Mouse (Mus musculus): ENCODE measurements at regions not wholly inside any gene's neighbourhood (a gene's known extent, or its start where the extent isn't known, plus 50 kb on each side); places are given as distances from the start of the nearest gene placed in this dataset.

GRCm38 (mm10) chr10:66911261-66911911 lies 184.5 kb upstream of the Jmjd1c start:
- H3K27ac ChIP-seq (ENCODE audit: low read depth, low read length): no peak overlapping the region
- H3K36me3 ChIP-seq (ENCODE audit: control insufficient read depth, insufficient read depth, low read length): no peaks in the 10 kb centered on the region
- no peaks in the 10 kb centered on the region for H3K9me3 ChIP-seq (ENCODE audit: control insufficient read depth, low read length)
- H3K4me3 ChIP-seq (ENCODE audit: low read depth, low read length): no peak overlapping the region
- ATAC-seq (ENCODE audit: low FRiP score): no peak
- peaks cover 8% of the 10 kb centered on the region for H3K4me1 ChIP-seq (replicated peaks; ENCODE audit: control insufficient read depth, insufficient read depth, low read length)
- no peak overlapping the region for H3K4me2 ChIP-seq (replicated peaks; ENCODE audit: low read depth, low read length)
- no peaks in the 10 kb centered on the region for H3K27me3 ChIP-seq (ENCODE audit: control insufficient read depth, insufficient read depth, low read length)
- 0 out of 2 replicates have a peak overlapping the region, but pooled peaks have one; percentile 27 for H3K9ac ChIP-seq (ENCODE audit: low read depth, low read length)
- no peak for DNase-seq (ENCODE audit: low spot score)
- WGBS: 65% methylated on average over 10 of the region's 10 CpGs

- H3K27me3 ChIP-seq (ENCODE audit: control insufficient read depth, insufficient read depth, low read length): no peaks in the 10 kb centered on the region
- no peaks in the 10 kb centered on the region for H3K9me3 ChIP-seq (ENCODE audit: control insufficient read depth, low read length)
- 90% methylated on average over 4 of the region's 4 CpGs for WGBS
- H3K9ac ChIP-seq (ENCODE audit: low read depth, low read length): no peak overlapping the region
- peaks cover 8% of the 10 kb centered on the region for H3K4me1 ChIP-seq (replicated peaks; ENCODE audit: control insufficient read depth, insufficient read depth, low read length)
- H3K4me2 ChIP-seq (replicated peaks; ENCODE audit: low read depth, low read length): no peak overlapping the region
- no peaks in the 10 kb centered on the region for H3K36me3 ChIP-seq (ENCODE audit: control insufficient read depth, insufficient read depth, low read length)
- ATAC-seq (ENCODE audit: low FRiP score): no peak
- DNase-seq (ENCODE audit: low spot score): no peak
- H3K4me3 ChIP-seq (ENCODE audit: low read depth, low read length): no peak overlapping the region
- no peak overlapping the region for H3K27ac ChIP-seq (ENCODE audit: low read depth, low read length)
These were observed 183.5 kb upstream of the Jmjd1c start for GRCm38 (mm10) chr10:66912440-66912839.

- no peak overlapping the region for H3K27ac ChIP-seq (ENCODE audit: low read depth, low read length)
- no peak overlapping the region for H3K4me2 ChIP-seq (replicated peaks; ENCODE audit: low read depth, low read length)
- no peaks in the 10 kb centered on the region for H3K36me3 ChIP-seq (ENCODE audit: control insufficient read depth, insufficient read depth, low read length)
- H3K4me3 ChIP-seq (ENCODE audit: low read depth, low read length): no peak overlapping the region
- no peaks in the 10 kb centered on the region for H3K9me3 ChIP-seq (ENCODE audit: control insufficient read depth, low read length)
- no peak for DNase-seq (ENCODE audit: low spot score)
- WGBS: 71% methylated on average over 14 of the region's 14 CpGs
- H3K4me1 ChIP-seq (replicated peaks; ENCODE audit: control insufficient read depth, insufficient read depth, low read length): peaks cover 8% of the 10 kb centered on the region
- H3K27me3 ChIP-seq (ENCODE audit: control insufficient read depth, insufficient read depth, low read length): no peaks in the 10 kb centered on the region
- ATAC-seq (ENCODE audit: low FRiP score): no peak
- no peak overlapping the region for H3K9ac ChIP-seq (ENCODE audit: low read depth, low read length)
These were observed 182.7 kb upstream of the Jmjd1c start for GRCm38 (mm10) chr10:66913187-66913586.

GRCm38 (mm10) chr10:66913627-66914026 lies 182.3 kb upstream of the Jmjd1c start:
- peak; percentile 82 for DNase-seq (ENCODE audit: low spot score)
- Histone ChIP-seq H3K27me3 (ENCODE audit: control insufficient read depth, insufficient read depth, low read length) (no peaks in the 10 kb centered on the region), H3K9ac (ENCODE audit: low read depth, low read length) (no peak overlapping the region), H3K27ac (ENCODE audit: low read depth, low read length) (no peak overlapping the region), H3K36me3 (ENCODE audit: control insufficient read depth, insufficient read depth, low read length) (no peaks in the 10 kb centered on the region), H3K4me1 (replicated peaks; ENCODE audit: control insufficient read depth, insufficient read depth, low read length) (peaks cover 8% of the 10 kb centered on the region), H3K4me3 (ENCODE audit: low read depth, low read length) (no peak overlapping the region), H3K4me2 (replicated peaks; ENCODE audit: low read depth, low read length) (no peak overlapping the region), H3K9me3 (ENCODE audit: control insufficient read depth, low read length) (no peaks in the 10 kb centered on the region)
- WGBS: 39% methylated on average over 7 of the region's 8 CpGs
- peak; percentile 80 for ATAC-seq (ENCODE audit: low FRiP score)

GRCm38 (mm10) chr10:66914288-66914975 lies 181.5 kb upstream of the Jmjd1c start:
- Histone ChIP-seq H3K27ac (ENCODE audit: low read depth, low read length) (peak overlapping the region; percentile 27; the same call in 1 of the 2 replicates), H3K4me3 (ENCODE audit: low read depth, low read length) (no peak overlapping the region)
- peak; percentile 63 for ATAC-seq (ENCODE audit: low FRiP score)

GRCm38 (mm10) chr10:66915801-66916200 lies 180.1 kb upstream of the Jmjd1c start:
- no peak for ATAC-seq (ENCODE audit: low FRiP score)
- Histone ChIP-seq H3K4me1 (replicated peaks; ENCODE audit: control insufficient read depth, insufficient read depth, low read length) (peaks cover 8% of the 10 kb centered on the region), H3K27ac (ENCODE audit: low read depth, low read length) (no peak overlapping the region)

More at GRCm38 (mm10) chr10:66914288-66914975, 181.5 kb upstream of the Jmjd1c start:
- H3K9me3 ChIP-seq (ENCODE audit: control insufficient read depth, low read length): no peaks in the 10 kb centered on the region
- H3K27me3 ChIP-seq (ENCODE audit: control insufficient read depth, insufficient read depth, low read length): no peaks in the 10 kb centered on the region
- DNase-seq (ENCODE audit: low spot score): peak; percentile 64
- no peak overlapping the region for H3K9ac ChIP-seq (ENCODE audit: low read depth, low read length)
- no peak overlapping the region for H3K4me2 ChIP-seq (replicated peaks; ENCODE audit: low read depth, low read length)
- no peaks in the 10 kb centered on the region for H3K36me3 ChIP-seq (ENCODE audit: control insufficient read depth, insufficient read depth, low read length)
- WGBS: 29% methylated on average over 12 of the region's 12 CpGs
- peaks cover 8% of the 10 kb centered on the region for H3K4me1 ChIP-seq (replicated peaks; ENCODE audit: control insufficient read depth, insufficient read depth, low read length)

GRCm38 (mm10) chr10:66917725-66918124 lies 178.2 kb upstream of the Jmjd1c start:
- Histone ChIP-seq H3K36me3 (ENCODE audit: control insufficient read depth, insufficient read depth, low read length) (no peaks in the 10 kb centered on the region), H3K4me2 (replicated peaks; ENCODE audit: low read depth, low read length) (no peak overlapping the region), H3K4me3 (ENCODE audit: low read depth, low read length) (no peak overlapping the region), H3K9ac (ENCODE audit: low read depth, low read length) (no peak overlapping the region), H3K9me3 (ENCODE audit: control insufficient read depth, low read length) (no peaks in the 10 kb centered on the region), H3K27me3 (ENCODE audit: control insufficient read depth, insufficient read depth, low read length) (no peaks in the 10 kb centered on the region), H3K27ac (ENCODE audit: low read depth, low read length) (no peak overlapping the region), H3K4me1 (replicated peaks; ENCODE audit: control insufficient read depth, insufficient read depth, low read length) (peaks cover 14% of the 10 kb centered on the region)
- 79% methylated on average over 2 of the region's 2 CpGs for WGBS
- DNase-seq (ENCODE audit: low spot score): no peak
- no peak for ATAC-seq (ENCODE audit: low FRiP score)

More at GRCm38 (mm10) chr10:66915801-66916200, 180.1 kb upstream of the Jmjd1c start:
- Histone ChIP-seq H3K36me3 (ENCODE audit: control insufficient read depth, insufficient read depth, low read length) (no peaks in the 10 kb centered on the region), H3K4me2 (replicated peaks; ENCODE audit: low read depth, low read length) (no peak overlapping the region), H3K4me3 (ENCODE audit: low read depth, low read length) (no peak overlapping the region), H3K27me3 (ENCODE audit: control insufficient read depth, insufficient read depth, low read length) (no peaks in the 10 kb centered on the region), H3K9me3 (ENCODE audit: control insufficient read depth, low read length) (no peaks in the 10 kb centered on the region), H3K9ac (ENCODE audit: low read depth, low read length) (no peak overlapping the region)
- DNase-seq (ENCODE audit: low spot score): no peak
- WGBS: 81% methylated on average over 10 of the region's 10 CpGs

- no peak for DNase-seq (ENCODE audit: low spot score)
- no peak for ATAC-seq (ENCODE audit: low FRiP score)
- WGBS: 68% methylated on average over 2 of the region's 2 CpGs
- H3K27ac ChIP-seq (ENCODE audit: low read depth, low read length): no peak overlapping the region
- H3K36me3 ChIP-seq (ENCODE audit: control insufficient read depth, insufficient read depth, low read length): no peaks in the 10 kb centered on the region
- no peak overlapping the region for H3K9ac ChIP-seq (ENCODE audit: low read depth, low read length)
- no peak overlapping the region for H3K4me2 ChIP-seq (replicated peaks; ENCODE audit: low read depth, low read length)
- peaks cover 14% of the 10 kb centered on the region for H3K4me1 ChIP-seq (replicated peaks; ENCODE audit: control insufficient read depth, insufficient read depth, low read length)
- no peaks in the 10 kb centered on the region for H3K27me3 ChIP-seq (ENCODE audit: control insufficient read depth, insufficient read depth, low read length)
- H3K9me3 ChIP-seq (ENCODE audit: control insufficient read depth, low read length): no peaks in the 10 kb centered on the region
- H3K4me3 ChIP-seq (ENCODE audit: low read depth, low read length): no peak overlapping the region
These were observed 177.2 kb upstream of the Jmjd1c start for GRCm38 (mm10) chr10:66918713-66919112.

Measured in hindbrain, embryonic 11.5 days (tissue).